Mouse (Mus musculus): ENCODE data around the gene G0s2. TPM values are rescaled to one million over a fixed set of nuclear protein-coding genes. Genes with fewer than 3 reads are reported as not detected.

Gene G0s2
- polyA plus RNA-seq (2012; rRNA removed) = 156 and 212 TPM in 2 replicates

GRCm38 (mm10) chr1:193272916-193273601, at the start of gene G0s2:
G0s2 (minus strand) TSS chr1:193273217.

GRCm38 (mm10) chr1:193263955-193264598, 8.9 kb downstream of the G0s2 start, which contains the start of gene Hsd11b1:
Hsd11b1 (minus strand) TSS chr1:193264075.

Other genes with a start within 250 kb of the G0s2 start
- gene Syt14, start 237.4 kb downstream of the G0s2 start, polyA plus RNA-seq (2012; rRNA removed) = 0.82 and 0.86 TPM in 2 replicates
- 17.7 and 21.5 TPM in 2 replicates for gene Diexf, start 142.9 kb downstream of the G0s2 start, polyA plus RNA-seq (2012; rRNA removed)
- 34.5 and 40.2 TPM in 2 replicates for gene Irf6, start 120.1 kb downstream of the G0s2 start, polyA plus RNA-seq (2012; rRNA removed)
- gene A130010J15Rik, start 105.2 kb downstream of the G0s2 start, polyA plus RNA-seq (2012; rRNA removed) = 2.8 and 3.5 TPM in 2 replicates
- gene Traf3ip3, start 71.5 kb downstream of the G0s2 start, polyA plus RNA-seq (2012; rRNA removed) = 0.74 and 1.0 TPM in 2 replicates
- 3.4 and 5.9 TPM in 2 replicates for gene Lamb3, start 65.5 kb downstream of the G0s2 start, polyA plus RNA-seq (2012; rRNA removed)
- 7.1 and 10.1 TPM in 2 replicates for gene Hsd11b1, start 9.1 kb downstream of the G0s2 start, polyA plus RNA-seq (2012; rRNA removed)
- 2.7 and 3.2 TPM in 2 replicates for gene Camk1g, start 97.1 kb upstream of the G0s2 start, polyA plus RNA-seq (2012; rRNA removed)